In the genomic region with DNA sequence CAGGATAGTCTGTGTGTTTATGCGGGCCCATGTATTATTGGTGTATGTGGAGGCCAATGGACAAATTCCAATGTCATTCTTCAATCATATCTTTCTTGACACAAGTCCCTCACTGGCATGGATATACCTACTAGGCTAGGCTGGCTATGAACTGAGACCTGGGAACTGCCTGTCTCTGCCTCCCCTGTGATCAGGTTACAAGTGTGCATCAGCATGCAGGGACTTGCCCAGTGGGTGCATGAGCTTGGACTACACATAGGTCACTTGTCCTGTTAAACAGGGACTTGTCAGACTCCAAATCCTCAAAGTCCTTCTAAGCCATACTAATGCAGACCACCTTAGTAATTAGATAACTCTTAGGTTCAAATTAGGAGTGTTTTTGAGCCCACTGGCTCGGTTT, we compare ENCODE assay signal across 16 mouse cellular contexts.
A peak's percentile ranks its signal among the peaks of the same experiment; 100 is the strongest.
DNase-seq lines count a peak whose midpoint lies in the region; TF ChIP-seq lines count a peak whose summit lies in the region.
"Had no signal": no experiment of that assay in that cellular context is flagged by ENCODE, and none has a peak within 500 bp of the region (broad histone marks: within the 10 kb centered on the region; RNA-seq: fewer than 3 reads in every experiment).

No protein-coding gene starts in this region.

- H3K4me2 ChIP-seq in CH12.LX (ENCODE audit: insufficient read depth, low read depth, poor library complexity, severe bottlenecking) = no peak overlapping the region

- no peaks in the 10 kb centered on the region for H3K79me2 ChIP-seq in CH12.LX (replicated peaks; ENCODE audit: control insufficient read depth, extremely low read depth, insufficient read depth, poor library complexity, severe bottlenecking)

- H3K4me3 ChIP-seq in CH12.LX (replicated peaks in 1 of 3; ENCODE audit: low read depth in 2 of 3, low read length in 2 of 3, poor library complexity in 1 of 3) = no peak overlapping the region

- peak; percentile 40; the same call in 1 of the 2 replicates for TF ChIP-seq EP300 in CH12.LX (IDR thresholded peaks at IDR 0.05; ENCODE audit: low read length)

- dilution Hi-C loops in CH12.LX (cut with MboI; ENCODE audit: extremely low pct_ligation_motif_present, extremely low pct_unique_long_range_greater_than_20kb, low sequenced_read_pairs) = no loop called here

- peaks cover 0 to 2% of the 10 kb centered on the region in 2 experiments for H3K36me3 ChIP-seq in CH12.LX (replicated peaks in 1 of 2; ENCODE audit: control insufficient read depth in 1 of 2, insufficient read depth in 1 of 2, low read length in 1 of 2)

- no peak for TF ChIP-seq CTCF in CH12.LX (conservative IDR thresholded peaks at IDR 0.05 in 1 of 2, IDR thresholded peaks at IDR 0.05 in 1 of 2; ENCODE audit: low read depth in 2 of 2, low read length in 2 of 2)

- in situ Hi-C loops in CH12.LX (cut with MboI; ENCODE audit: low pct_ligation_motif_present, low pct_unique_long_range_greater_than_20kb, low sequenced_read_pairs) = no loop called here

- no peak for TF ChIP-seq POLR2A in CH12.LX (IDR thresholded peaks at IDR 0.05; ENCODE audit: low read depth, low read length)

- no peak overlapping the region for H3K27ac ChIP-seq in CH12.LX (ENCODE audit: insufficient read depth, low read depth)

- no peaks in the 10 kb centered on the region for H3K27me3 ChIP-seq in CH12.LX (replicated peaks)
- H3K27me3 ChIP-seq: Patski had no signal

- no peaks in the 10 kb centered on the region for H3K9me3 ChIP-seq in CH12.LX (replicated peaks; ENCODE audit: low read length)
- H3K9me3 ChIP-seq: G1E had no signal

- DNase-seq in CH12.LX (ENCODE audit: extremely low read depth) = peak; percentile 13
- DNase-seq in layer of hippocampus, postnatal 36 days = no peak
- DNase-seq: adrenal gland, adult 2 months; adrenal gland, adult 8-10 months; adrenal gland, postnatal 10 days; adrenal gland, postnatal 14 days; adrenal gland, postnatal 25 days; adrenal gland, postnatal 36 days; B cell, adult 2 months; cerebellum, adult 11 months; cerebellum, adult 11-12 months; cerebellum, adult 18-20 months; cerebellum, adult 2 months; cerebellum, adult 8-10 months had no signal

- TF ChIP-seq RAD21 in CH12.LX (IDR thresholded peaks at IDR 0.05; ENCODE audit: low read depth, low read length) = no peak

- peaks cover 3 to 24% of the 10 kb centered on the region in 2 experiments for H3K4me1 ChIP-seq in CH12.LX (ENCODE audit: control insufficient read depth in 1 of 2, insufficient read depth in 2 of 2)

- no peak overlapping the region for H3K9ac ChIP-seq in CH12.LX (ENCODE audit: insufficient read depth, low read depth)

TF ChIP-seq in CH12.LX, 34 proteins besides CTCF, POLR2A, EP300 and RAD21:
- TF ChIP-seq ETS1 (conservative IDR thresholded peaks at IDR 0.05; ENCODE audit: low read depth, low read length) (no peak), USF2 (conservative IDR thresholded peaks at IDR 0.05; ENCODE audit: low read depth, low read length) (no peak), UBTF (IDR thresholded peaks at IDR 0.05; ENCODE audit: low read depth, low read length) (no peak), ZKSCAN1 (IDR thresholded peaks at IDR 0.05; ENCODE audit: borderline replicate concordance, low read depth, low read length) (no peak), ZC3H11A (IDR thresholded peaks at IDR 0.05; ENCODE audit: low read depth, low read length) (no peak), IRF4 (IDR thresholded peaks at IDR 0.05; ENCODE audit: low read depth, low read length) (peak; percentile 51; the same call in 1 of the 2 replicates), PAX5 (IDR thresholded peaks at IDR 0.05; ENCODE audit: low read length) (no peak), MEF2A (IDR thresholded peaks at IDR 0.05; ENCODE audit: borderline replicate concordance, low read depth, low read length) (no peak), NRF1 (IDR thresholded peaks at IDR 0.05; ENCODE audit: low read depth, low read length) (no peak), SIN3A (IDR thresholded peaks at IDR 0.05; ENCODE audit: low read length) (no peak), CHD1 (IDR thresholded peaks at IDR 0.05; ENCODE audit: low read depth, low read length) (peak; percentile 86; the same call in 1 of the 2 replicates), KAT2A (IDR thresholded peaks at IDR 0.05; ENCODE audit: insufficient replicate concordance, low read length) (no peak), GABPA (IDR thresholded peaks at IDR 0.05; ENCODE audit: insufficient replicate concordance, low read depth, low read length) (no peak), BHLHE40 (IDR thresholded peaks at IDR 0.05; ENCODE audit: low read depth, low read length) (peak; percentile 41; the same call in 1 of the 2 replicates), MYC (IDR thresholded peaks at IDR 0.05; ENCODE audit: low read depth, low read length) (no peak), E2F4 (IDR thresholded peaks at IDR 0.05; ENCODE audit: insufficient replicate concordance, low read depth, low read length) (no peak), TCF12 (IDR thresholded peaks at IDR 0.05; ENCODE audit: low read depth, low read length) (no peak), POLR2AphosphoS2 (IDR thresholded peaks at IDR 0.05; ENCODE audit: low read depth, low read length) (no peak), CHD2 (IDR thresholded peaks at IDR 0.05; ENCODE audit: low read length) (no peak), ZMIZ1 (IDR thresholded peaks at IDR 0.05; ENCODE audit: low read depth, low read length) (no peak), ELF1 (IDR thresholded peaks at IDR 0.05; ENCODE audit: low read depth, low read length) (no peak), USF1 (IDR thresholded peaks at IDR 0.05; ENCODE audit: low read depth, low read length) (no peak)
